Mouse (Mus musculus): ENCODE data around the gene Agap2. TPM values are rescaled to one million over a fixed set of nuclear protein-coding genes. Genes with fewer than 3 reads are reported as not detected.
"Not testable (repeated sequence)": the region's sequence is repeated elsewhere in the genome, so short reads cannot be mapped to it uniquely, and the experiment has no call there.

Agap2 gene
- polyA plus RNA-seq, 1 experiment from 2014 or later, result 0.42 TPM

GRCm38 (mm10) chr10:127049395-127050118 is 25.5 kb upstream of the Agap2 start:
- 4% methylated on average over 29 of the region's 29 CpGs for WGBS (ENCODE audit: missing documents)
- no peaks in the 10 kb centered on the region for H3K79me2 ChIP-seq (ENCODE audit: inconsistent target)
- H3K36me3 ChIP-seq (ENCODE audit: inconsistent target), result no peaks in the 10 kb centered on the region
- no peak overlapping the region for H3K4me3 ChIP-seq (ENCODE audit: inconsistent target)
- no peak overlapping the region for H3K27ac ChIP-seq

GRCm38 (mm10) chr10:127050119-127050474 is 25.0 kb upstream of the Agap2 start:
- 5% methylated on average over 10 of the region's 10 CpGs for whole genome bisulfite sequencing (ENCODE audit: missing documents)
- no peaks in the 10 kb centered on the region for H3K36me3 ChIP-seq (ENCODE audit: inconsistent target)
- H3K27ac ChIP-seq, result no peak overlapping the region
- no peak overlapping the region for H3K4me3 ChIP-seq (ENCODE audit: inconsistent target)
- no peaks in the 10 kb centered on the region for H3K79me2 ChIP-seq (ENCODE audit: inconsistent target)

- H3K36me3 ChIP-seq (ENCODE audit: inconsistent target), result no peaks in the 10 kb centered on the region
- no peak overlapping the region for H3K4me3 ChIP-seq (ENCODE audit: inconsistent target)
- H3K27ac ChIP-seq, result no peak overlapping the region
- 97% methylated on average over 4 of the region's 4 CpGs for WGBS (ENCODE audit: missing documents)
- no peaks in the 10 kb centered on the region for H3K79me2 ChIP-seq (ENCODE audit: inconsistent target)
These were observed 20.4 kb upstream of the Agap2 start for GRCm38 (mm10) chr10:127054646-127055045.

GRCm38 (mm10) chr10:127055406-127055805 is 19.7 kb upstream of the Agap2 start:
- WGBS (ENCODE audit: missing documents), result 14% methylated on average over 8 of the region's 8 CpGs
- H3K27ac ChIP-seq, result no peak overlapping the region
- H3K4me3 ChIP-seq (ENCODE audit: inconsistent target), result no peak overlapping the region
- H3K79me2 ChIP-seq (ENCODE audit: inconsistent target), result no peaks in the 10 kb centered on the region
- H3K36me3 ChIP-seq (ENCODE audit: inconsistent target), result no peaks in the 10 kb centered on the region

- no peak overlapping the region for H3K27ac ChIP-seq
- H3K4me3 ChIP-seq (ENCODE audit: inconsistent target), result no peak overlapping the region
- no peaks in the 10 kb centered on the region for H3K79me2 ChIP-seq (ENCODE audit: inconsistent target)
- H3K36me3 ChIP-seq (ENCODE audit: inconsistent target), result no peaks in the 10 kb centered on the region
- WGBS (ENCODE audit: missing documents), result 88% methylated on average over 15 of the region's 20 CpGs
These were observed 18.6 kb upstream of the Agap2 start for GRCm38 (mm10) chr10:127056490-127056889.

- Histone ChIP-seq H3K79me2 (ENCODE audit: inconsistent target) (no peaks in the 10 kb centered on the region), H3K36me3 (ENCODE audit: inconsistent target) (no peaks in the 10 kb centered on the region), H3K27ac (no peak overlapping the region), H3K4me3 (ENCODE audit: inconsistent target) (no peak overlapping the region)
- 5% methylated on average over 9 of the region's 9 CpGs for WGBS (ENCODE audit: missing documents)
These were observed 16.9 kb upstream of the Agap2 start for GRCm38 (mm10) chr10:127058161-127058560.

GRCm38 (mm10) chr10:127058708-127059107 is 16.4 kb upstream of the Agap2 start:
- no peak overlapping the region for H3K27ac ChIP-seq
- peaks cover 3% of the 10 kb centered on the region for H3K79me2 ChIP-seq (ENCODE audit: inconsistent target)
- no peak overlapping the region for H3K4me3 ChIP-seq (ENCODE audit: inconsistent target)
- 25% methylated on average over 8 of the region's 8 CpGs for WGBS (ENCODE audit: missing documents)
- H3K36me3 ChIP-seq (ENCODE audit: inconsistent target), result no peaks in the 10 kb centered on the region

GRCm38 (mm10) chr10:127059174-127059967 is 15.7 kb upstream of the Agap2 start:
- no peak overlapping the region for H3K4me3 ChIP-seq (ENCODE audit: inconsistent target)
- H3K36me3 ChIP-seq (ENCODE audit: inconsistent target), result no peaks in the 10 kb centered on the region
- 0% methylated on average over 44 of the region's 92 CpGs for WGBS (ENCODE audit: missing documents)
- no peak overlapping the region for H3K27ac ChIP-seq
- H3K79me2 ChIP-seq (ENCODE audit: inconsistent target), result peaks cover 9% of the 10 kb centered on the region

- H3K36me3 ChIP-seq (ENCODE audit: inconsistent target), result peaks cover 5% of the 10 kb centered on the region; the same call in 1 of the 2 replicates
- H3K27ac ChIP-seq, result no peak within 1 kb of the TSS
- 7% methylated on average over 51 of the region's 72 CpGs for WGBS (ENCODE audit: missing documents)
- H3K79me2 ChIP-seq (ENCODE audit: inconsistent target), result peaks cover 18% of the 10 kb centered on the region
- peak within 1 kb of the TSS; percentile 11 for H3K4me3 ChIP-seq (ENCODE audit: inconsistent target)
These were observed 14.8 kb upstream of the Agap2 start, which contains the start of gene March9 for GRCm38 (mm10) chr10:127059968-127060916. Gene March9, minus strand, starts transcription at chr10:127060184.

- peaks cover 13% of the 10 kb centered on the region for H3K36me3 ChIP-seq (ENCODE audit: inconsistent target)
- H3K27ac ChIP-seq, result no peak overlapping the region
- H3K4me3 ChIP-seq (ENCODE audit: inconsistent target), result no peak overlapping the region
- peaks cover 26% of the 10 kb centered on the region for H3K79me2 ChIP-seq (ENCODE audit: inconsistent target)
- WGBS (ENCODE audit: missing documents), result 91% methylated on average over 5 of the region's 5 CpGs
These were observed 14.0 kb upstream of the Agap2 start for GRCm38 (mm10) chr10:127061085-127061484.

- WGBS (ENCODE audit: missing documents), result 82% methylated on average over 2 of the region's 2 CpGs
- Histone ChIP-seq H3K36me3 (ENCODE audit: inconsistent target) (peaks cover 18% of the 10 kb centered on the region), H3K4me3 (ENCODE audit: inconsistent target) (no peak overlapping the region), H3K79me2 (ENCODE audit: inconsistent target) (peaks cover 29% of the 10 kb centered on the region), H3K27ac (no peak overlapping the region)
These were observed 13.6 kb upstream of the Agap2 start for GRCm38 (mm10) chr10:127061513-127061912.

GRCm38 (mm10) chr10:127062101-127062500 is 13.0 kb upstream of the Agap2 start:
- 95% methylated on average over 2 of the region's 4 CpGs for WGBS (ENCODE audit: missing documents)
- Histone ChIP-seq H3K27ac (peak overlapping the region; percentile 62), H3K36me3 (ENCODE audit: inconsistent target) (peaks cover 24% of the 10 kb centered on the region), H3K79me2 (ENCODE audit: inconsistent target) (peaks cover 32% of the 10 kb centered on the region)
- H3K4me3 ChIP-seq (ENCODE audit: inconsistent target), result not testable (repeated sequence)

GRCm38 (mm10) chr10:127062503-127062902 is 12.6 kb upstream of the Agap2 start:
- peaks cover 32% of the 10 kb centered on the region for H3K79me2 ChIP-seq (ENCODE audit: inconsistent target)
- H3K27ac ChIP-seq, result peak overlapping the region; percentile 62
- H3K36me3 ChIP-seq (ENCODE audit: inconsistent target), result peaks cover 28% of the 10 kb centered on the region
- 39% methylated on average over 5 of the region's 5 CpGs for WGBS (ENCODE audit: missing documents)
- H3K4me3 ChIP-seq (ENCODE audit: inconsistent target), result no peak overlapping the region

- peak within 1 kb of the TSS; percentile 87 for H3K27ac ChIP-seq
- peaks cover 34% of the 10 kb centered on the region for H3K36me3 ChIP-seq (ENCODE audit: inconsistent target)
- under 1% methylated on average over 46 of the region's 46 CpGs for WGBS (ENCODE audit: missing documents)
- H3K4me3 ChIP-seq (ENCODE audit: inconsistent target), result peak within 1 kb of the TSS; percentile 69
- H3K79me2 ChIP-seq (ENCODE audit: inconsistent target), result peaks cover 32% of the 10 kb centered on the region
These were observed 11.7 kb upstream of the Agap2 start, which contains the start of gene Cdk4 for GRCm38 (mm10) chr10:127063239-127063872. Gene Cdk4, plus strand, starts transcription at chr10:127063534.

All from macrophage (primary cell).